Mouse (Mus musculus) embryo, embryonic 11 days (tissue): ENCODE measurements around the gene Myadm.

ENCODE experiments used
- DNase-seq: peaks from one replicate; pipeline ENCODE4 v3.0.0-alpha.2; 2015

The Myadm gene

GRCm38 (mm10) chr7:3327961-3328360 is 39.1 kb downstream of the Myadm start:
- peak; percentile 49 for DNase-seq

- DNase-seq: peak; percentile 70
Observed at GRCm38 (mm10) chr7:3329776-3330546, 41.1 kb downstream of the Myadm start.

- DNase-seq: no peak
Observed at GRCm38 (mm10) chr7:3331171-3331570, 42.3 kb downstream of the Myadm start.

- peak; percentile 93 for DNase-seq
Observed at GRCm38 (mm10) chr7:3331581-3332223, 42.8 kb downstream of the Myadm start.

GRCm38 (mm10) chr7:3332224-3332615 is 43.3 kb downstream of the Myadm start:
- DNase-seq: no peak

GRCm38 (mm10) chr7:3332619-3333521 is 44.0 kb downstream of the Myadm start, which contains the start of gene Cacng7:
TSS of gene Cacng7 (plus strand) at chr7:3332955.
- DNase-seq: peak; percentile 87

- DNase-seq: peak; percentile 51
Observed at GRCm38 (mm10) chr7:3333542-3333941, 44.7 kb downstream of the Myadm start.

GRCm38 (mm10) chr7:3336412-3336811 is 47.5 kb downstream of the Myadm start:
- no peak for DNase-seq

- no peak for DNase-seq
Observed at GRCm38 (mm10) chr7:3338286-3338935, 49.5 kb downstream of the Myadm start.

- no peak for DNase-seq
Observed at GRCm38 (mm10) chr7:3339010-3339409, 50.1 kb downstream of the Myadm start.

GRCm38 (mm10) chr7:3343861-3344260 is 55.0 kb downstream of the Myadm start:
- DNase-seq: no peak

GRCm38 (mm10) chr7:3345301-3345700 is 56.4 kb downstream of the Myadm start:
- DNase-seq: no peak

- DNase-seq: no peak
Observed at GRCm38 (mm10) chr7:3347366-3348287, 58.7 kb downstream of the Myadm start.

GRCm38 (mm10) chr7:3348326-3348725 is 59.4 kb downstream of the Myadm start:
- no peak for DNase-seq

GRCm38 (mm10) chr7:3349775-3350174 is 60.9 kb downstream of the Myadm start:
- DNase-seq: no peak
